Mouse (Mus musculus) CH12.LX (cell line): ENCODE results near the gene Hist1h1d. TPM values are rescaled to one million over a fixed set of nuclear protein-coding genes. Genes with fewer than 3 reads are reported as not detected.

ENCODE experiments used
- DNase-seq: peaks from one replicate; pipeline ENCODE4 v3.0.0-alpha.2; 2013; ENCODE audit errors: extremely low read depth
- H3K27ac ChIP-seq: 2 replicates; pipeline ENCODE4 v1.5.1; 2012; ENCODE audit warnings: low read depth, mild to moderate bottlenecking, control low read depth, moderate library complexity; ENCODE audit not compliant: insufficient read depth
- H3K27me3 ChIP-seq: replicated peaks from 2 replicates; pipeline ENCODE3; 2012; ENCODE audit warnings: inconsistent platforms
- H3K36me3 ChIP-seq, 2 experiments: replicated peaks in 1 of 2; 2 replicates each; pipeline versions ENCODE3 to v1.6.1; 2012; ENCODE audit warnings: inconsistent platforms in 1 of 2, low read length in 1 of 2, mild to moderate bottlenecking in 1 of 2, mixed read lengths in 1 of 2, moderate library complexity in 1 of 2; ENCODE audit not compliant: control insufficient read depth in 1 of 2, insufficient read depth in 1 of 2
- H3K4me1 ChIP-seq, 2 experiments: 2 replicates each; pipeline ENCODE4 v1.6.1; 2012; ENCODE audit warnings: inconsistent platforms in 1 of 2, moderate library complexity in 1 of 2; ENCODE audit not compliant: insufficient read depth in 2 of 2, control insufficient read depth in 1 of 2
- H3K4me2 ChIP-seq: 2 replicates; pipeline ENCODE4 v1.6.1; 2012; ENCODE audit warnings: low read depth, mild to moderate bottlenecking, control low read depth; ENCODE audit not compliant: poor library complexity, insufficient read depth, severe bottlenecking
- H3K4me3 ChIP-seq, 3 experiments: fragments of 150-350 bp in 1 of 3; sonication (generic) in 1 of 3; replicated peaks in 1 of 3; 2 replicates each; pipeline versions ENCODE3 to v1.5.1; 2011 to 2012; ENCODE audit warnings: low read depth in 2 of 3, low read length in 2 of 3, mild to moderate bottlenecking in 2 of 3, moderate library complexity in 2 of 3, control low read depth in 1 of 3, improper control_type of control experiment in 1 of 3, inconsistent platforms in 1 of 3, mixed read lengths in 1 of 3; ENCODE audit not compliant: poor library complexity in 1 of 3
- H3K79me2 ChIP-seq: replicated peaks from 2 replicates; pipeline ENCODE4 v1.6.1; 2012; ENCODE audit warnings: mild to moderate bottlenecking, moderate library complexity; ENCODE audit not compliant: control insufficient read depth, poor library complexity, insufficient read depth, severe bottlenecking; ENCODE audit errors: extremely low read depth
- H3K9ac ChIP-seq: 2 replicates; pipeline ENCODE4 v1.6.1; 2012; ENCODE audit warnings: low read depth, mild to moderate bottlenecking, control low read depth, moderate library complexity; ENCODE audit not compliant: insufficient read depth
- H3K9me3 ChIP-seq: replicated peaks from 2 replicates; pipeline ENCODE3; 2012; ENCODE audit warnings: low read length, inconsistent platforms, mixed read lengths
- BHLHE40 ChIP-seq: IDR thresholded peaks from 2 replicates; pipeline ENCODE4 v1.6.1; 2011; ENCODE audit warnings: mild to moderate bottlenecking, low read depth, low read length, improper control_type of control experiment
- EP300 ChIP-seq: IDR thresholded peaks from 2 replicates; pipeline ENCODE4 v1.6.1; 2011; ENCODE audit warnings: low read length, improper control_type of control experiment
- ETS1 ChIP-seq: conservative IDR thresholded peaks from 2 replicates; pipeline ENCODE4 v1.6.1; 2012; ENCODE audit warnings: low read depth, mild to moderate bottlenecking, inconsistent platforms, low read length, improper control_type of control experiment, moderate library complexity
- HCFC1 ChIP-seq: IDR thresholded peaks from 2 replicates; pipeline ENCODE4 v1.6.1; 2012; ENCODE audit warnings: low read depth, mild to moderate bottlenecking, inconsistent platforms, low read length, improper control_type of control experiment
- MAFK ChIP-seq: IDR thresholded peaks from 2 replicates; pipeline ENCODE4 v1.6.1; 2011; ENCODE audit warnings: low read length, improper control_type of control experiment; ENCODE audit not compliant: insufficient replicate concordance
- MAX ChIP-seq: IDR thresholded peaks from 2 replicates; pipeline ENCODE4 v1.6.1; 2011; ENCODE audit warnings: low read length, improper control_type of control experiment
- MYC ChIP-seq: IDR thresholded peaks from 2 replicates; pipeline ENCODE4 v1.6.1; 2011; ENCODE audit warnings: low read depth, mild to moderate bottlenecking, improper control_type of control experiment, low read length
- RAD21 ChIP-seq: IDR thresholded peaks from 2 replicates; pipeline ENCODE4 v1.6.1; 2011; ENCODE audit warnings: low read depth, mild to moderate bottlenecking, low read length, improper control_type of control experiment, moderate library complexity
- SIN3A ChIP-seq: IDR thresholded peaks from 2 replicates; pipeline ENCODE4 v1.6.1; 2012; ENCODE audit warnings: low read length, improper control_type of control experiment, inconsistent platforms
- SMC3 ChIP-seq: IDR thresholded peaks from 2 replicates; pipeline ENCODE4 v1.6.1; 2011; ENCODE audit warnings: low read depth, low read length, improper control_type of control experiment
- TBP ChIP-seq: conservative IDR thresholded peaks from 2 replicates; pipeline ENCODE4 v1.6.1; 2011; ENCODE audit warnings: low read depth, low read length, improper control_type of control experiment
- USF2 ChIP-seq: conservative IDR thresholded peaks from 2 replicates; pipeline ENCODE4 v1.6.1; 2011; ENCODE audit warnings: low read depth, low read length, improper control_type of control experiment
- ZKSCAN1 ChIP-seq: IDR thresholded peaks from 2 replicates; pipeline ENCODE4 v1.6.1; 2012; ENCODE audit warnings: low read depth, inconsistent platforms, low read length, improper control_type of control experiment, borderline replicate concordance
- ZNF384 ChIP-seq: IDR thresholded peaks from 2 replicates; pipeline ENCODE4 v1.6.1; 2012; ENCODE audit warnings: low read depth, low read length, improper control_type of control experiment, inconsistent platforms
- dilution Hi-C: fragments of 300-500 bp; cut with MboI; formaldehyde crosslinking; loops from 2 replicates; pipeline ENCODE4 v1.14.3; 2020; ENCODE audit warnings: low sequenced_read_pairs; ENCODE audit not compliant: extremely low pct_unique_long_range_greater_than_20kb, extremely low pct_ligation_motif_present
- in situ Hi-C: fragments of 300-500 bp; cut with MboI; formaldehyde crosslinking; loops from 3 replicates; pipeline ENCODE4 v1.14.3; 2019; ENCODE audit warnings: low sequenced_read_pairs, low pct_ligation_motif_present, low pct_unique_long_range_greater_than_20kb, mixed read lengths
- polyA plus RNA-seq: library from polyadenylated mRNA; unstranded; fragments of >175 nt; gene quantifications from 2 replicates; pipeline ENCODE4 v1.2.1, GENCODE M21; 2012; ENCODE audit warnings: low read depth; ENCODE audit not compliant: insufficient read length
- total RNA-seq, 2 experiments: library from RNA; depleted of rRNA; stranded (reverse); fragments of 300-350 nt in 1 of 2; fragments of >200 nt in 1 of 2; gene quantifications; 2 replicates each; pipeline ENCODE4 v1.2.3; 2012 to 2014

Hist1h1d gene
- total and polyA plus RNA-seq, 3 experiments, result 0.14 to 112 (median 2.3) TPM

GRCm38 (mm10) chr13:23576906-23577639 is 24.0 kb downstream of the Hist1h1d start:
- in situ Hi-C loops, result no loop called here

GRCm38 (mm10) chr13:23577835-23578234 is 24.8 kb downstream of the Hist1h1d start:
- no peak for DNase-seq
- Histone ChIP-seq H3K36me3 (no peaks in the 10 kb centered on the region), H3K79me2 (no peaks in the 10 kb centered on the region), H3K4me2 (no peak overlapping the region), H3K9me3 (no peaks in the 10 kb centered on the region), H3K9ac (no peak overlapping the region), H3K4me3 (no peak overlapping the region), H3K27me3 (no peaks in the 10 kb centered on the region), H3K27ac (no peak overlapping the region), H3K4me1 (peaks cover 0 to 25% of the 10 kb centered on the region in 2 experiments; a peak in 2 of 4 replicates)
- dilution Hi-C loops, result no loop called here
- TF ChIP-seq BHLHE40, result no peak
- TF ChIP-seq HCFC1, result no peak
- TF ChIP-seq EP300, result no peak
- TF ChIP-seq SIN3A, result no peak
- TF ChIP-seq ZNF384, result no peak
- no peak for TF ChIP-seq MAX
- TF ChIP-seq SMC3, result no peak
- TF ChIP-seq MAFK, result no peak
- no peak for TF ChIP-seq RAD21
- TF ChIP-seq ETS1, result no peak
- no peak for TF ChIP-seq USF2
- TF ChIP-seq MYC, result no peak
- in situ Hi-C loops, result no loop called here

More at GRCm38 (mm10) chr13:23576906-23577639, 24.0 kb downstream of the Hist1h1d start:
- Histone ChIP-seq H3K4me3 (peak overlapping the region; percentile 19 to 69 (median 46)), H3K36me3 (no peaks in the 10 kb centered on the region), H3K27ac (peak overlapping the region; percentile 77), H3K9ac (peak overlapping the region; percentile 88), H3K4me1 (peaks cover 0 to 23% of the 10 kb centered on the region in 2 experiments; a peak in 2 of 4 replicates), H3K4me2 (peak overlapping the region; percentile 58; the same call in 1 of the 2 replicates), H3K79me2 (no peaks in the 10 kb centered on the region), H3K9me3 (no peaks in the 10 kb centered on the region), H3K27me3 (no peaks in the 10 kb centered on the region)
- DNase-seq, result no peak
- TF ChIP-seq TBP, result no peak
- TF ChIP-seq ZKSCAN1, result no peak
- dilution Hi-C loops, result no loop called here
